Mouse (Mus musculus): ENCODE data around the gene Nfx1. TPM values are rescaled to one million over a fixed set of nuclear protein-coding genes. Genes with fewer than 3 reads are reported as not detected.

Gene Nfx1
- total RNA-seq, 4 experiments from 2014 or later, result 86.1 to 168 (median 125) TPM

DNA sequence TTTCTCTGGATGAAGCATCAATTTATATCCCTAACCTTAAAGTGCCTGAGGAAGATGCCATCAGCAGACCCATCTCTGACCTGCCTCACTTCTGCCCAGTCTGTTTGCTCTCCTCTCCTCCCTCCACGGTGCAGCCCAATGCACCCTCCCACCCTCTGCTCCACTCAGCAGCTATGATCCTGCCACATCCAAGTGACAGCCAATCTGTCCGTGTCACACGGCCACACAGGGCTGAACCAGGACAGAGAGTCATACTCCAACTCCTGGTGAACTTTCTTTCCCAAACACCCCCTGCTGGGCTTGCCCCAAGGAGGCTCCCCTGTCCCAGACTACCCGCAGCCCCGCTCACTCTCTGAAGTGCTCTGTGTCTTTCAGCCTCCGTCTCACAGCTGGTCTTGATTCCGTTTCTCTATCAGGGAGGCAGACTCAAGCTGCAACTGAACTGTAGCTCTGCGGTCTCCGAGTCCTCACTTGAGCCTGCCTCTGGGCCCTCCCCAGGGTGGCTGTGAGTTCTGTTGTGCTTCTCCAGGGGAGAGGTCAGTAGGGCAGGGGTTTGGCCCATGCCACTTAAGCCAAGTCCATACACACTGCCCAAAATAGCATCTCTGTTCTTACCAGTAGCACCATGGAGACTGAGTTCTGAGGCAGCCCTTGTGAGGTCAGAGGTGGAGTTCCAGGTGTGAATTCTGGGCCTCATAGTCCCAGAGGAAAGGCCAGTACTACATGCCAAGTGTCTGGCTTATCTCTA lies 77.0 kb downstream of the Nfx1 start, which contains the start of gene Aqp7:
Gene Aqp7 (minus strand): TSS at position 616 of the 748 bp plus-strand sequence.
- no peak for DNase-seq

DNA sequence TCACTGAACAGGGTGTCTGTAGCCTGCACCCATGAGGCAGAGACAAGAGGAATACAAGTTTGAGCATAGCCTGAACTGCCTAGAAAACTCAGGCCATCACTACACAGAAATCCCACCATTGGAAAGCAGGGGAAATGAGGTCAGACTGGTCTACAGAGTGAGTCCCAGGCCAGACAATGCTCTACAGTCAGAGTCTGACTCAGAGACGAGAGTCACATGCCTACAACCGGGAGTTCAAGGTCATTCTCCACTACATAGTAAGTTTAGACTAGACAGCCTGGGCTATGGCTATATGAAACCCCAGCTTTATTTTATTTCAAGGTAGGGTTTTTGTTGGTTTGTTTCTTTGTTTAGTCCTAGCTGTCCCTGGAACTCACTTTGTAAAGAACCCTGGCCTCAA lies 78.2 kb downstream of the Nfx1 start:
- no peak for DNase-seq

DNA sequence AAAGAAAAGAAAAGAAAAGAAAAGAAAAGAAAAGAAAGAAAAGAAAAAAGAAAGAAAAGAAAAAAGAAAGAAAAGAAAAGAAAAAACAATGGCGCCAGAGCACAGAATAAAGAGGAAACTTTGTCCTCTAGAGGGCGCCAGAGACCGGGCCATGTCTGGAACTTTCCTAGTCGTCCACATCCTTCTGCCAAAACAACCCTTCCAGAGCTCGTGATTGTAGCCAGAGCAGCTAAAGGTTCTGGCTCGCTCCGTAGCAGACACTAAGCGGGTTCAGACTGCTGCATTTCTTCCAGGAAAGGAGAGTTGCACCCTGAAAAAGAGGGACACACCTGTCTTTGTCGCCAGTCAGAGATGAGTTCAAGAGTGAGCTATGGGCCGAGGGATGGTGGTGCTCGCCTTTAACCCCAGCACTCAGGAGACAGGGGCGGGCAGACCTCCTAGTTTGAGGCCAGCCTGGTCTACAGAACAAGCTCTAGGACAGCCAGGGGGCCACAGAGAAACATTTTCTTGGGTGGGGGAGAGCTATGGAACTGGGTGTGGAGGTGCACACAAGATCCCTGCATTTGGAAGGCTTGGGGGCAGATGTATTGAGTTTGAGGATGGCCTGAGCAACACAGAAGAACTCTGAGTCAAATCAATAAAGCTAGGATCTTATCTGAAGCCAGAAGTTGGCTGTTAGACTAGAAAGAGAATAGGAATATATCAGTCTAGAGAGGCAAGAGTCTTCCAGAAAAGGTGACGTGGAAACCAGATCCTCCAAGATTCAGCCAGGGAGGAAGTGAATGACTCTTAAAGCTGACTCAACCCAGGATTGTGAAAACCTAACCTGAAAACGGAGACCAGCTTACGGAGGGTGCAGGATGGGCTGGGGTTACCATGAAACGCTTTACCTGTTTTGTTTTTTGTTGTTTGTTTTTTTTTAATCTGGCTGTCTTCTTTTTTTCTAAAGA lies 80.3 kb downstream of the Nfx1 start:
- DNase-seq, result peak; percentile 59

DNA sequence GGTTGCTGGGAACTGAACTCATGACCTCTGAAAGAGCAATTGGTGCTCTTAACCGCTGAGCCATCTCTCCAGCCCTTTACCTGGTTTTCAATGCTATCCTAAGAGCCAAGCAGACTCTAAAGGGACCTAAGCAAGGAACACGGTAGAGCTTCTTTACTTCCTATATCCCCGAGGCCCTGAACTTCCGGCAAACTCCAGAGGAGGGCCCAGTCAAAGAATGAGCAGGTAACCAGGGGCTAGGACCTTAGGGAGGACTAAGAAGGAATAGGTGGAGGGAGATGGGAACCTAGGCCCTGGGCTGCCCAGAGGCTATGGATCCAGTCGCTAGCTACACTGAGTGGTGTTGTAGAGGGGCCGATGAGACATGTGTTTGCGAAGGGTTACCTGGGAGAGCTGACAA lies 81.1 kb downstream of the Nfx1 start:
- DNase-seq, result no peak

DNA sequence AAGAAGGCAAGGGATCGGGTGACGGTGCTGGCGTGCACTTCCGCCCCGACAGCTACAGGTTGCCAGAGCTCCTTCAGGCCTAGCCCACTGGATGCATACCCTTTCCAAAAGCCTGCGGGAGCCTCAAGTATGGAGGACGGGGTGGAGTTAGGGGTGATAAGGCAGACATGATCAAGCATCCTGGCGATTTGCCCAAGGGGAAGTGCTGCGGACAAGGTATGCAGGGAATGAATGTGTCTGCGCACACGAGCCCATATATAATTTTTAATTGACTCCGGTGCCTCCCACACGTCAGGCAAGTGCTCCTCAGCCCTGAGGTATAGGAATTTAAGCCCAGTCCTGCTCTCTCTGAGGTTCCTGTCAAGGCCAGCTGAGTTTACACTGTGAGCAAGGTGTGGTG lies 84.4 kb downstream of the Nfx1 start:
- DNase-seq, result no peak

DNA sequence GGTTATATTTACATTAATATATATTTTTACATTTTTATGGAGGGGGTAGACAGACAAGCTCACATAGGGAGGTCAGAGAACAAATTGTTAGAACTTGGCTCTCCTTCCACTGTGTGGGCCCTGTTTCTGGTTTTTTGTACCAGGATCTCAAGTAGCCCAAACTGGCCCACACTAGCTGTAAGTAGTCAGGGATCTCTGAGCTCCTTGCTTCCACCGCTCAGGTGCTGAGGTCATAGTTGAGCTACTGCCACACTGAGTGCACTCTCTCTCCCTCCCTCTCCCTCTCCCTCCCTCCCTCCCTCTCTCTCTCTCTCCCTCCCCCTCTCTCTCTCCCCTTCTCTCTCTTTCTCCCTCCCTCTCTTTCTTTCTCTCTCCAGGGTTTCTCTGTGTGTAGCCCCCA lies 85.5 kb downstream of the Nfx1 start:
- no peak for DNase-seq

DNA sequence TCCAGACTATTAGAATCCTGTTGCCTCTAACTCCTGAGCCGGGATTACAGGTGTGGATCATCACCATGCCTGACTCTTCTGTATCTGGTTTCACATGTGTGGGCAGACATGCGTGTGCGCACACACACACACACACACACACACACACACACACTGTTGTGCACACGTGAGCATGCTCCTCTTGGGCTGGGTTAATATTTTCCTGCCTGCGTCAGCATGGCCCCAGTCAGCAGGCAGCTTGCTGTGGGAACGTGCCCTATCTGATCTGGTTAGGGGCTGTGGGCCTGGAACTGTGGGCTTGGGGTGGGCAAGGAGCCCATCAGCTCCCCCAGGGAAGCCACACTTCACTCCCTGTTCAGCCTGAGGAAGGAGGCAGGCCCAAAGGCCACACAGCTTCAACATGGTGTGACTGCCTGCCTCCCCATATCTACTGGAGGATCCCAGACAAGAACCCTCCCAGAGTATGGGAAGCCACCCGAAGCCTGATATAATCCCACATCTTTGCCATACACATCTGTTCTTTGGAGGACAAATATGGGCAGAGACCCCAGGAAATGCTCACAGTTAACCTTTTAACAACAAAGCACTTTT lies 86.1 kb downstream of the Nfx1 start:
- DNase-seq, result no peak

DNA sequence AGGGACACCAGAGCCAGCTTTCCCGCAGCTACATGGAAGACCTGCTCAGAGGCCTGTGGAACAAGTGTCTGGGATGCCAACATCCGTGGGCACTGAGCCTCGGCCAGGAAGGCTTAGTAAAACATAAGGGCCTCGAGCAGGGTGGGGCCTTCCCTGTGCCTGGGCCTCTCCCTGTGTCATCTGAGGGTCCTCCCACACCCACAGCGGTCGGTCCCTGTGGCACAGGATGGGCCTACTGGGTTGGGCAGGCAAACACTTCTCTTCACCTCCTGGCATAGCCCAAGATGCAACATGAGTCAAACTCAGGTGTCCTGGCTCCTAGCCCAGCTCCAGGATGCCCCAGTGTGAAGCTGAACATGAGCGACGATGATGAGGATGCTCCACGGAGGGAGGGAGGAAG lies 86.7 kb downstream of the Nfx1 start:
- no peak for DNase-seq

DNA sequence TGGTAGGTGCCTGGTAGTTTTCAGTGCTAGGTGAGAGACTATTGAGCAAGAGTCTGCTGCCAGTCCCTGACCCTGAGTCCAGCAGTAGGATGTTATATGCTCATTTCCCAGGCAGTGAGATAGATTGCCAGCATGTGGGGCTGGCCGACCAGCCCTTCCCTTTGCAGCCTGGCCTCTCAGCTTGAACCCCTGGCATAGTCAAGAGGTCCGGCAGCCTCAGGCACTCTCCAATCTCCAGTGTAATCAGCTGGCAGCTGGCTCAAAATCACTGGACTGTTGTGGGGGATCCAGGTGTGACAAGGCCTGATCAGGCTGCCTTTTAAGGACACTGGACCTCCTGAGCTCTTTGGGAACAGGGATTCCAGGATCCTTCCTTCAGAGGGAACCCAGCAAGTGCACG lies 92.6 kb downstream of the Nfx1 start:
- DNase-seq, result no peak

DNA sequence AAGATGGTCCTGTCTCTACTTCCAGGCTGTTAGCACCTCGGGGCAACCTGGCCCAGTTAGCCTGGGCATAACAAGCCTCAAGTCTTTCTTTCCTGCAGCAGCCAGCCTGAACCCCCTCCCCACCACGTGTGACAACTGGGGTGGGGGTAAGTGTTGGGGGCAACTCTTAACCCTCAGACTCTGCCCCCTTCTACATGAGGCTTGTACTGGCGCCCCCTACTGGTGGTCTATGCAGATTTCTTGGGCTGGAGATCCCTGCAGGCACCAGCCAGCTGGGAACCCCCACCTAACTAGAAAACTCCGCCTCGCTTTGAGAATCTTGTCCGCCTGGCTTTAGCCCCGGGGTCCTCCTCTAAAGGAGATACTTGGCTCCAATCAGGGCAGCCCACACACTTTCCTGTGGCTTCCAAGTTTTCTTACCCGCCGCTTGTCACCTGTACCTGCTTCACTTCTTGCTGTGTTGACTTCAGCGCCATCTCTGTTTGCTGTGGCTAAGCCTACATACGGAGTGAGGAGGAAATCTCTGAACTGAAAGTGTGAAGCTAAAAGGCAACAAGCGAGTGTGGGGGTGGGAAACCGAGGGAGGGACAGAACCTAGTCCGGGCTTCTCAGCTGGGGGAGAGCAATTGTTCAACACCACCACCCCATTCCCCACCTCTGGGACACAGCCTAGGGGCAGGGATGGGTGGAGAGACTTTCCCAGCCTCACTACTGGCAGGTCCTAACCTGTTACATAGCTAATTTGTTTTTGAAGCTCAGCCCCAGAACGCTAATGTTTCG lies 93.4 kb downstream of the Nfx1 start:
- no peak for DNase-seq

DNA sequence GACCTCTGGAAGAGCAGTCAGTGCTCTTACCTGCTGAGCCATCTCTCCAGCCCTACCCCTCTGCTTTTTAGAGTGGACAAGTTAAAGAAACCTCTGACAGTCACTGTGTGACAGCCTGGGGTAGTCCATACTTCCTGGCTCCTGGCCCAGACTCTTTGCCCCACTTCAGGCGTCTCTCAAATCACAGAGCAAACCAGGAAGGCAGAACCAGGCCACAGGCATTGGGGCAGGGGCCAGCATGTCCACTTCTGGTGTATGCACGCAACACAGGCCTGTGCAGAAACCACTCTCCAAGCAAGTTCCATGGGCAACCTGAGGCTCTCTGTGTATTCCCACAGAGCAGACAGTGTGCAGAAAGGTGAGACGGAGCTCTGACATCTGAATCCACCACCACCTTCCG lies 94.5 kb downstream of the Nfx1 start:
- DNase-seq, result no peak

DNA sequence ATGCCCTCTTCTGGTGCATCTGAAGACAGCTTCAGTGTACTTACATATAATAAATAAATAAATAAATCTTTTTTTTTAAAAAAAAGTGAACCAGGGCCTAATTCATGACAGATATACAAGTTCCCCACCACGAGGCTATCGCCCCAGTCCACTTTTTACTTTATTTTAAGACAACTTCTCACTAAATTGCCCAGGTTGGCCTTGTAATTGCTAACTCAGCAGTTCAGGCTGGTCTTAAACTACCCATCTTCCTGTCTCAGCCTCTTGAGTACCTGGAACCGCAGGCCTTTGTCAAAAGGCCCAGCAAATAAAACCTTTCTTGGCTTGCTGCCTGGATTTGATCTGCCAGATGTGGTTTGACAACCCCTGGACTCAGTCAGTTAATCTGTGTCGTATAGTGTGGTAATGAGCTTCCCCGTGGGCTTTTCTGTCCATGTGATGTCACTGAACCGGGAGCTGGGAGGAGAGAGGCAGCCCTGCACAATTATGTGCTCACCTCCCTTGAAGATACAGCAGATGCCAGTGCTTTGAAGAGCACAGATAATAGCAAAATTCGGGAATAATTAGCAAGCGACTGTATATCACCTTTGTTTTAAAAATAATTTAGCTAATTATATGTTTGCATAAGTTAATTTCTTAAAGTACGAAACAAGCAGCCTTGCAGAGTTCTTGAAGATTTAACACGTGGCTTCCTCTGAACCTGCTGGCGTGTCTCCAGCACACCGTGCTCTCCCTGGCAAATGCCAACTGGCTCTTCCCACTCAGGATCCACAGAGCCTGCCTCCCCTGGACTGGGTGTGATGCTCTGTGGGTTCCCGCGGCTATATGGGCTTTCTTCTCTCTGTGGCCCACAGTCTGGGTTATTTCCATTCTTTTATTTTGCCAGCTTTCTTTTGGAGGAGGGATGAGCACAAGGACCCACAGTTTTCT lies 101.1 kb downstream of the Nfx1 start:
- DNase-seq, result no peak

DNA sequence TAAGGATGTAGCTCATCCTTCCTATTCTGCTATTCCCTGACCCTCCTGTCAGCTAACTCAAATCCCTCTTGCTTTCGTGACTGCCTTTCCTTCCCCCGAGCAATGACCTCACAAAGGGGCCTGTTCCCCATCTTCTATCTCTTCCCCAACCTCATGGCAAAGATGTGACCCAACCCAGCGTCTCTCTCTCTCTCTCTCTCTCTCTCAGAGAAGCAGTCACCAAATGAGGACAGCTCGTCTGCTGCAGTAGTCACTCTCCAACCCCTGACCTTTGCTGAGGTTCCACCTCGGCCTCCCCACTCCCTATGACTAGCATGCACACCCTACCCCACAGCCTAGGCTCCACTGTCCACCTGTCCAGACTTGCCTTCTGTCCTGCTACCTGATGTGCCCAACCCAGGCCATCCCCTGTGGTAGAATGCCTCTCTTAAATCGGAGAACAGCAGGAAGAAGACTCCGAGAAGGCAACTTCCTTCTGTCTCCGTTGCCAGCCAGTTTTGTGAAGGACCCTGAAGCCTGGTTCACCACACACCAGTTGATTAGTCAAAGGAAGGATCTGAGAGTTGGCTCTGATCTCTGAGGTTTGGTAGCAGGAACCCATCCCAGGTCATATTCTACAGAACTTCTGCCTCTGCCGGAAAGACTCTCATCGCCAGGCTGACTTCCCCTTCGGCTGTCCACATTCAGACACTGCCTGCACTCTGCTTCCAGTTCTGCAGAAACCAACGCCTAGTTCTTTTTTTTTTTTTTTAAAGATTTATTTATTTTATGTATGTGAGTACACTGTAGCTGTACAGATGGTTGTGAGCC lies 102.5 kb downstream of the Nfx1 start:
- DNase-seq, result no peak

DNA sequence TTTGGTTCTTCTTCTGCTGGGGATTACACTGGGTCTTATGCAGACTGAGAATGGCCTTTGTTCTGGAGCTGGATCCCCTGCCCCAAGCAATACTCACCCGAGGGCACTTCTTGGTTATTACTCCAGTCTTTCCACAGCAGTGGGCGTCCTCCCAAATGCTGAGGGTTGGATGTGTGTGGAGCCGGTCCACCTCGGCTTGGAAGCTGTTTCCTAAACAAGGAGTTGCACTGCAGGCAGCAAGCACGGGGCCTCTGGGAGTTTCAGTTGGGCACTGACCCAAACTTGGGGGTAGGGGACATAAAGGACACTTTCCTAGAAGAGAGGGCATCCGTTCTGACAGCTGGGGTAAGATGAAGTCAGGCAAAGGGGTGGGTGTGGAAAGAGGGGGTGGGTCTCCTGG lies 103.8 kb downstream of the Nfx1 start:
- no peak for DNase-seq

Small RNA genes lying within 50 kb of the gene (microRNA-seq; reads per million reads assigned to microRNA genes)
- 0.50 to 0.70 reads per million in 2 experiments for gene Mir3094

Other genes with a start within 250 kb of the Nfx1 start
- 100 to 1,000 TPM; 201 to 366 (median 233) TPM for gene Dnaja1, start 248.8 kb upstream of the Nfx1 start, total RNA-seq (2022)
- 10 to 100 TPM; 59.2 to 65.8 (median 62.7) TPM for gene Smu1, start 213.0 kb upstream of the Nfx1 start, total RNA-seq (2022)
- gene B4galt1, start 116.9 kb upstream of the Nfx1 start, total RNA-seq (2022), result 10 to 100 TPM; 58.8 to 94.7 (median 64.4) TPM
- 100 to 1,000 TPM in 2 of 4 experiments, not detected in 2; 117 to 151 TPM for gene Spink4, start 50.9 kb upstream of the Nfx1 start, total RNA-seq (2022)
- 100 to 1,000 TPM; 187 to 375 (median 251) TPM for gene Bag1, start 22.6 kb upstream of the Nfx1 start, total RNA-seq (2022)
- gene Chmp5, start 22.5 kb upstream of the Nfx1 start, total RNA-seq (2022), result 100 to 1,000 TPM in 3 of 4 experiments, 10 to 100 TPM in 1; 97.2 to 108 (median 103) TPM
- 10 to 100 TPM in 3 of 4 experiments, 1 to 10 TPM in 1; 7.3 to 30.3 (median 14.6) TPM for gene Aqp7, start 77.2 kb downstream of the Nfx1 start, total RNA-seq (2022)
- gene Aqp3, start 127.3 kb downstream of the Nfx1 start, total RNA-seq (2022), result under 1 TPM in 2 of 4 experiments, not detected in 2; 0.16 to 0.31 TPM
- 10 to 100 TPM; 61.8 to 79.3 (median 70.7) TPM for gene Nol6, start 153.5 kb downstream of the Nfx1 start, total RNA-seq (2022)
- 100 to 1,000 TPM in 3 of 4 experiments, 10 to 100 TPM in 1; 94.5 to 119 (median 105) TPM for gene Ube2r2, start 164.8 kb downstream of the Nfx1 start, total RNA-seq (2022)